Mouse (Mus musculus): ENCODE data around the gene Znhit2. TPM values are rescaled to one million over a fixed set of nuclear protein-coding genes. Genes with fewer than 3 reads are reported as not detected.
A peak's percentile ranks its signal among the peaks of the same experiment; 100 is the strongest.

Znhit2 gene
- polyA plus RNA-seq, 1 experiment, result 42.3 TPM

GRCm38 (mm10) chr19:6067011-6067723 is 6.2 kb downstream of the Znhit2 start:
- peak overlapping the region; percentile 37 for H3K4me3 ChIP-seq (ENCODE audit: insufficient read depth, low read depth, low read length)
- H3K27me3 ChIP-seq (replicated peaks; ENCODE audit: control insufficient read depth, insufficient read depth, low read length), result no peaks in the 10 kb centered on the region
- TF ChIP-seq CTCF (conservative IDR thresholded peaks at IDR 0.05; ENCODE audit: insufficient read depth, insufficient read length, low read depth, low read length) (peak; percentile 90), POLR2A (IDR thresholded peaks at IDR 0.05; ENCODE audit: low read depth, low read length) (no peak)
- peak; percentile 84 for DNase-seq
- H3K27ac ChIP-seq (ENCODE audit: insufficient read depth, low read depth, low read length), result no peak overlapping the region
- H3K4me1 ChIP-seq (ENCODE audit: control insufficient read depth, insufficient read depth, low read length), result peaks cover 16% of the 10 kb centered on the region
- under 1% methylated on average over 30 of the region's 30 CpGs for WGBS
- H3K36me3 ChIP-seq (ENCODE audit: control insufficient read depth, insufficient read depth, low read length), result no peaks in the 10 kb centered on the region; the same call in 1 of the 2 replicates

- peak; percentile 96 for DNase-seq
- Histone ChIP-seq H3K4me1 (ENCODE audit: control insufficient read depth, insufficient read depth, low read length) (peaks cover 9% of the 10 kb centered on the region), H3K36me3 (ENCODE audit: control insufficient read depth, insufficient read depth, low read length) (no peaks in the 10 kb centered on the region; the same call in 1 of the 2 replicates), H3K27ac (ENCODE audit: insufficient read depth, low read depth, low read length) (no peak within 1 kb of the TSS), H3K27me3 (replicated peaks; ENCODE audit: control insufficient read depth, insufficient read depth, low read length) (no peaks in the 10 kb centered on the region), H3K4me3 (ENCODE audit: insufficient read depth, low read depth, low read length) (peak within 1 kb of the TSS; percentile 37)
- WGBS, result 9% methylated on average over 33 of the region's 33 CpGs
- TF ChIP-seq POLR2A (IDR thresholded peaks at IDR 0.05; ENCODE audit: low read depth, low read length) (peak; percentile 5), CTCF (conservative IDR thresholded peaks at IDR 0.05; ENCODE audit: insufficient read depth, insufficient read length, low read depth, low read length) (no peak)
Observed at GRCm38 (mm10) chr19:6067724-6068415, 6.9 kb downstream of the Znhit2 start, which contains the start of gene Tm7sf2. TSS of gene Tm7sf2 (minus strand) at chr19:6068373.

GRCm38 (mm10) chr19:6068951-6069350 is 8.0 kb downstream of the Znhit2 start:
- Histone ChIP-seq H3K36me3 (ENCODE audit: control insufficient read depth, insufficient read depth, low read length) (no peaks in the 10 kb centered on the region; the same call in 1 of the 2 replicates), H3K27ac (ENCODE audit: insufficient read depth, low read depth, low read length) (no peak overlapping the region), H3K4me3 (ENCODE audit: insufficient read depth, low read depth, low read length) (no peak overlapping the region), H3K4me1 (ENCODE audit: control insufficient read depth, insufficient read depth, low read length) (peaks cover 8% of the 10 kb centered on the region; the same call in 1 of the 2 replicates), H3K27me3 (replicated peaks; ENCODE audit: control insufficient read depth, insufficient read depth, low read length) (no peaks in the 10 kb centered on the region)
- TF ChIP-seq CTCF (conservative IDR thresholded peaks at IDR 0.05; ENCODE audit: insufficient read depth, insufficient read length, low read depth, low read length) (no peak), POLR2A (IDR thresholded peaks at IDR 0.05; ENCODE audit: low read depth, low read length) (no peak)
- WGBS, result 78% methylated on average over 4 of the region's 4 CpGs
- no peak for DNase-seq

GRCm38 (mm10) chr19:6069851-6070250 is 8.9 kb downstream of the Znhit2 start:
- DNase-seq, result no peak
- WGBS, result 91% methylated on average over 10 of the region's 10 CpGs

GRCm38 (mm10) chr19:6070571-6071250 is 9.7 kb downstream of the Znhit2 start:
- no peak overlapping the region for H3K27ac ChIP-seq (ENCODE audit: insufficient read depth, low read depth, low read length)
- H3K27me3 ChIP-seq (replicated peaks; ENCODE audit: control insufficient read depth, insufficient read depth, low read length), result no peaks in the 10 kb centered on the region
- DNase-seq, result no peak
- no peaks in the 10 kb centered on the region; the same call in 1 of the 2 replicates for H3K36me3 ChIP-seq (ENCODE audit: control insufficient read depth, insufficient read depth, low read length)
- TF ChIP-seq POLR2A (IDR thresholded peaks at IDR 0.05; ENCODE audit: low read depth, low read length) (no peak), CTCF (conservative IDR thresholded peaks at IDR 0.05; ENCODE audit: insufficient read depth, insufficient read length, low read depth, low read length) (no peak)
- WGBS, result 93% methylated on average over 31 of the region's 31 CpGs
- no peak overlapping the region for H3K4me3 ChIP-seq (ENCODE audit: insufficient read depth, low read depth, low read length)
- peaks cover 8% of the 10 kb centered on the region; the same call in 1 of the 2 replicates for H3K4me1 ChIP-seq (ENCODE audit: control insufficient read depth, insufficient read depth, low read length)

More at GRCm38 (mm10) chr19:6069851-6070250, 8.9 kb downstream of the Znhit2 start:
- H3K4me3 ChIP-seq (ENCODE audit: insufficient read depth, low read depth, low read length), result no peak overlapping the region
- H3K27me3 ChIP-seq (replicated peaks; ENCODE audit: control insufficient read depth, insufficient read depth, low read length), result no peaks in the 10 kb centered on the region
- no peak overlapping the region for H3K27ac ChIP-seq (ENCODE audit: insufficient read depth, low read depth, low read length)
- no peak for TF ChIP-seq CTCF (conservative IDR thresholded peaks at IDR 0.05; ENCODE audit: insufficient read depth, insufficient read length, low read depth, low read length)
- no peak for TF ChIP-seq POLR2A (IDR thresholded peaks at IDR 0.05; ENCODE audit: low read depth, low read length)
- H3K4me1 ChIP-seq (ENCODE audit: control insufficient read depth, insufficient read depth, low read length), result peaks cover 8% of the 10 kb centered on the region; the same call in 1 of the 2 replicates
- H3K36me3 ChIP-seq (ENCODE audit: control insufficient read depth, insufficient read depth, low read length), result no peaks in the 10 kb centered on the region; the same call in 1 of the 2 replicates

- WGBS, result 91% methylated on average over 19 of the region's 19 CpGs
- Histone ChIP-seq H3K4me3 (ENCODE audit: insufficient read depth, low read depth, low read length) (no peak overlapping the region), H3K27me3 (replicated peaks; ENCODE audit: control insufficient read depth, insufficient read depth, low read length) (no peaks in the 10 kb centered on the region), H3K4me1 (ENCODE audit: control insufficient read depth, insufficient read depth, low read length) (peaks cover 11% of the 10 kb centered on the region), H3K27ac (ENCODE audit: insufficient read depth, low read depth, low read length) (no peak overlapping the region), H3K36me3 (ENCODE audit: control insufficient read depth, insufficient read depth, low read length) (no peaks in the 10 kb centered on the region; the same call in 1 of the 2 replicates)
- DNase-seq, result no peak
- TF ChIP-seq CTCF (conservative IDR thresholded peaks at IDR 0.05; ENCODE audit: insufficient read depth, insufficient read length, low read depth, low read length) (no peak), POLR2A (IDR thresholded peaks at IDR 0.05; ENCODE audit: low read depth, low read length) (no peak)
Observed at GRCm38 (mm10) chr19:6071261-6071660, 10.3 kb downstream of the Znhit2 start.
